Mouse (Mus musculus): Measurements from ENCODE around the gene Itm2b. TPM values are rescaled to one million over a fixed set of nuclear protein-coding genes. Genes with fewer than 3 reads are reported as not detected.

The Itm2b gene
- polyA plus RNA-seq, 3 experiments from 2014 or later, result 933 to 1,139 (median 1,095) TPM

DNA sequence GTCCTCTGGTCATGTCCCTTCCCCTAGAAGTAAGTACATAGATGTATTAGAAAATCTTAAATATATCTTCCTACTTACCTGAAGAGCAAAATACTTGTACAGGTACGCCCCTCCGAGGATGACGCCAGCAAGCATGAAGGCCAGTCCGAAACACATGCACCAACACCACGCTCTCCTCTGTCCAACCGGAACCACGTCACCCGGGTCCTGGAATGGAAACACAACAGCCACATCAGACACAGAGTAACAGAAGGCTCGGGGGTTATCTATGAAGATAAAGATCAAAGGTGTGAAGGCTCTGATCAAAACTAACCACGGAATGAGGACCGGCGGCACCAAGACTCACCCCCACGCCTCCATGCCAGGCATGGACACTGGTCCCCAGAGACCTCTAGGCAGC, 16.9 kb downstream of the Itm2b start:
- ATAC-seq, result no peak

- no peak for ATAC-seq
Measured at GRCm38 (mm10) chr14:73366278-73366677, 18.8 kb downstream of the Itm2b start.

DNA sequence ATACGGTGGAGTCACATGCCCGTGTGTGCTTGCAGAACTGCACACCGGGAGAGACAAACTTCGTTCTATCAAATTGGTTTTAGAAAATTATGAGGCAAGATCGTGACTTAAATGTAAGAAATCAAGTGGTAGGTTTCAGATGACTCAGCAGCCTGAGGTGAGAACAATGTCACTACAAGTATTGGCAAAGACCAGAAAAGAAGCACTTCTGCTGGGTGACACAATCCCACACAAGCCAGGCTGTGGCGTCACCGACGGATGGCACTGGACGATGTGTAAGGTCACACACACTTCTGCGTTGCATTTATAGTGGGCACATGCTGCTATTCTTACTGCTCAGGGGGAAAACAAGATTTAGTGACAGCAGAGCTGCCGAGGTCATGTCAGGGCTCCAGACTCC, 21.3 kb downstream of the Itm2b start:
- ATAC-seq, result no peak

DNA sequence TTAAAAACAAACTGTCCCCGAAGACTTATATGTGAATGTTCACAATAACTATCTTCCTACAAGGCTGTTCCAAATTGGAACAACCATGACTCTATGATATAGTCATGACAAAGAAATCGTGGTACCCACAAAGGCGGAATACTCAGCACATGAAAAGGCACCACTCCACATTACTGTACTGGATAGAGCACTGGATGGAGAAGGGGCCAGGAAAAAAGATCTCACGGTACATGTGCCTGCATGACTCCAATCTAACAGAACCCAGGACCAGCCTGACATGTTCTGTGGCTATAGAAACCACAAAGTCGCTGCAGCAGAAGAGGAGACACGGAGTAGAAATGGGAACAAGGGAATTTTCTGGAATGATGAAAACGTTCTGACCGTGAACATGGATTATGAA, 30.4 kb downstream of the Itm2b start:
- no peak for ATAC-seq

DNA sequence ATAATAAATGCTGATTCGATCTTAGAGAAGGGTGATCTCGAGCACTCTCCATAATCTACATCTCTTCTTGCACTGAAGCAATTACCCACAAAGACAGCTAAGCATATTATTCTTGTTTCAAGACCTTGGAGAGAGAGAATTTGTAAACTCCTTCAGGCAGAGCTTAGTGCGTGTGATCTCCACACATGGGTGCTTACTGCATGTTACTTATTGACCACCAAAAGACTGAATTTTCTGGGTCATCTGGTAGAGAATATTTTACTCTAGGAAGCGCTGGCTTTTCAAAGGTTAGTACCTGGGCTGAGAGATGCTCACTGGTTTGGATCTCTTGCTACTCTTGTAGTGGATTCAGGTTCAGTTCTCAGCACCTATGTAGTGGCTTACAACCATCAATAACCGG, 34.0 kb downstream of the Itm2b start:
- ATAC-seq, result no peak

DNA sequence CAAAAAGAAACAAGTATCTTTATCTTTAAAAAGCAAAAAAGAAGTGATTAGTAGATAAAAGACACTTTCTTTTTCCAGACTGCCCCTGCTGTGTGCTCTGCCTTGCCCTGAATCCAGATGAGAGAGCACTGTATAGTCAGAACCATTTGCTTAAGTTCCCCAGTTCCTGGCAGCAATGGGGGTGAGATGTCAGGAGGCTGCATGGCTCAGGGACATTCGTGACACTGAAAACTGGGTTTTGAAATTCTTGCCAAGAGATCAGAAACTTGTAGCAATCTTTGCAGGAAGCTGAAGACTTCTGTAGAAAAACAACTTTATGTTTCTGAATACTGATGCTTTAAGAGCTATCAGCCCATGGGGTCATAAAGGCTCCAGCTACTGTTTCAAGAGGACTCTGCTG, 35.1 kb downstream of the Itm2b start:
- peak; percentile 21 for ATAC-seq

- peak; percentile 83 for ATAC-seq
Measured at GRCm38 (mm10) chr14:73349061-73349670, 35.9 kb downstream of the Itm2b start.

- no peak for ATAC-seq
Measured at GRCm38 (mm10) chr14:73347302-73347701, 37.8 kb downstream of the Itm2b start.

- no peak for ATAC-seq
Measured at GRCm38 (mm10) chr14:73345614-73346013, 39.5 kb downstream of the Itm2b start.

- ATAC-seq, result peak; percentile 60
Measured at GRCm38 (mm10) chr14:73340051-73340755, 44.9 kb downstream of the Itm2b start.

DNA sequence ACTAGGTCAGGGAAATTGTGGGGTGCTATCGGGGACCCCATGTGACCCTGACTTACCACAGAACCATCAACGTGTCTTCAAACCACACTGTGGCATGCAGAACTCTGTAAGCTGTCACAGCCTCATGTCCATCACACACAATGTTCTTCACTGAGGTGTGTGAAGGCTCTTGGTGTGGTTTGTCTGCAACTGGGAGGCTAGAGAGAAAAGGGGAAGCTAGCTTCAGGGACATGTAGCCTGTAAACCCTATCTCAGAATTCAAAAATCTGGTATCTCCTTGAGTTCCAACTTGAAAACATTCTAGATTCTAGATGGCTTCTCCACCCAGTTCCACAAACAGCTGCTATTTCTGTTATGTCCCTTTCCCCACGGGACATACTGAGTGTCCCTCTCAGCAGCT, 45.5 kb downstream of the Itm2b start:
- ATAC-seq, result no peak

DNA sequence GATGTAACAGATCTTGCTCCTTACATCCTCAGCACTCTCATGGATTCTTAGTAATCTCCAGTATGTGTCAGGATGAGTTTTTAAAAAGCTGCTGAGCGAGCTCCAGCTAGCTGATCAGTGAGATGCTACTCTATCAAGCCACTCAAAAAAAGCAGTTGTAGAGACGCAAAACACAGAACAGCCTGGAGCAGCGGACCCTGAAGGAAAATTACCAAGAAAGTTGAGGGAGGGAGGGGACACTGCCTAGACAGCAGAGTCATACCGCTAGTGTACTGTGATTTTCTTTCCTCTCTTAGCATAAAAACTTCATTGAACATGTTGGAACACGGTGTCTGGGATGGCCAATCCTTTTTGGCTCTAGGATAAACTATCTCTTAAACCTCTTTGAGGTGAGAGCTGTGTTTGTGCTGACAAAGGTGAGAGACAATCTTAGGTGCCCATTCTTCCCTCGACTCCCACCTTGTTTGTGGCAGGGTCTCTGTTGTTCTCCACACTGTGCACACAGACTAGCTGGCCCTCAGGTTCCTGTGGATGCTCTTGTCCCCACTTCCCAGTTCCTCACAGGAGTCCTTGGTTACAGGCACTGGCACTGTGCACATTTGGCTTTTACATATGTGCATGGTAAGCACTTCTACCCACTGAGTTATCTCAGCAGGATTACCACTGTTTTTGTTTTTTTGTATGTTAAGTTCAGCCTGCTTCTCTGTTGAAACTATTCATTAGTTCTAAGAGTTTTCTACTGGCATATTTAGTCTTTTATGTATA, 48.6 kb downstream of the Itm2b start:
- ATAC-seq, result no peak

GRCm38 (mm10) chr14:73334926-73335805, 49.9 kb downstream of the Itm2b start:
- peak; percentile 39 for ATAC-seq

GRCm38 (mm10) chr14:73333880-73334279, 51.2 kb downstream of the Itm2b start:
- peak; percentile 44 for ATAC-seq

DNA sequence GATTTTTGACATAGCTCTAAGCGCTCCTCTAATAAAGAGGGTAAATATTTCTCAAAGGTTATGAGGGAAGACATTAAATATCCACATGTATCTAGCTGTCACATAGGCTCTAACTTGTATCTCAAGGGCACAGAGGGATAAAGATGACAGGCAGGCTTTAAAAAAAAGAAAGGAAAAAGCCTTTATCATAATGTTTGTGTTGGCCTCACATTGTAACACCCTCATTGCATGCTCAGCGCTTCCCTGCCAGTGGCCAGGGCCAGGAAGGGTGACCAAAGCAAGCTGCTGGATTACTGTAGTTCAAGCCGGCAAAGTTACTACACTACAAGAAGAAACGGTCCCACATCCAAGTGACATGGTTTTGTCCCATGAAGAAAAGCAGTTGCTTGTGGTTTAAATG, 53.7 kb downstream of the Itm2b start:
- no peak for ATAC-seq

DNA sequence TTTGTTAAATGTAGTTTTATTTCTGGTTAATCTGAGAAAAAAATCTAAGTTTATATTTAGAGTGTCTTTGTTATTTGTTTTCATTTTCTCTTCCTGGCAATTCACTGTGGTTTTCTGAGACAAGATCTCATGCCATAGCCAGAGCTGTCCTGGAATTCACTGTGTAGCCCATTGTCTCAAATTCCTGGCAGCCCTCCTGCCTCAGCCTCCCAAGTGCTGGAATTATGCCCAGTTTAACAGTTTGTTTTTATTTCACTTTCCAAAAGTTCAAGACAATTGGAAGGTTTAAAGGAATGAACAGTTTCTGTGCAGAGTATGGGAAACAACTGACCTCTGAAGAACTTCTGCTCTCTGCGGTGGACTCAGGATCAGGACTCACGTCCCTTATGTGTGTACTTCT, 55.2 kb downstream of the Itm2b start:
- no peak for ATAC-seq

DNA sequence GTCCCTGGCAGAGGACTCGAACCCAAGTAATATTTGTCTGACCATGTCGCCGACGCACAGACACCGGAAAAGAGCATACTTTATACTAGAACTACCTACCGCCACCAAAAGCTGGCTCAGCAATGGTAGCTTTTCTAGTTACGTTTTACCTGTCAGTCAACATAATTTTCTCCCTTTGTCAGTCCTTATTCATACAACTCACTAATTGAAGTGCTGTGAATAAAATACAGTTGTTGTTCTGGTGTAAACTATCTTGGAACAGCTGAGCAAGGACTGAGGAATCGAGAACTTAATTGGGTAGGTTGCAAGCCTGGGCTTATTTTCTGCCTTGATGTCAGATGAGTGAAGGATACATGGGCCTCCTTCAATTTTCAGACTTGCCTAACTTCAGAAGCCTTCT, 58.6 kb downstream of the Itm2b start:
- peak; percentile 30 for ATAC-seq

DNA sequence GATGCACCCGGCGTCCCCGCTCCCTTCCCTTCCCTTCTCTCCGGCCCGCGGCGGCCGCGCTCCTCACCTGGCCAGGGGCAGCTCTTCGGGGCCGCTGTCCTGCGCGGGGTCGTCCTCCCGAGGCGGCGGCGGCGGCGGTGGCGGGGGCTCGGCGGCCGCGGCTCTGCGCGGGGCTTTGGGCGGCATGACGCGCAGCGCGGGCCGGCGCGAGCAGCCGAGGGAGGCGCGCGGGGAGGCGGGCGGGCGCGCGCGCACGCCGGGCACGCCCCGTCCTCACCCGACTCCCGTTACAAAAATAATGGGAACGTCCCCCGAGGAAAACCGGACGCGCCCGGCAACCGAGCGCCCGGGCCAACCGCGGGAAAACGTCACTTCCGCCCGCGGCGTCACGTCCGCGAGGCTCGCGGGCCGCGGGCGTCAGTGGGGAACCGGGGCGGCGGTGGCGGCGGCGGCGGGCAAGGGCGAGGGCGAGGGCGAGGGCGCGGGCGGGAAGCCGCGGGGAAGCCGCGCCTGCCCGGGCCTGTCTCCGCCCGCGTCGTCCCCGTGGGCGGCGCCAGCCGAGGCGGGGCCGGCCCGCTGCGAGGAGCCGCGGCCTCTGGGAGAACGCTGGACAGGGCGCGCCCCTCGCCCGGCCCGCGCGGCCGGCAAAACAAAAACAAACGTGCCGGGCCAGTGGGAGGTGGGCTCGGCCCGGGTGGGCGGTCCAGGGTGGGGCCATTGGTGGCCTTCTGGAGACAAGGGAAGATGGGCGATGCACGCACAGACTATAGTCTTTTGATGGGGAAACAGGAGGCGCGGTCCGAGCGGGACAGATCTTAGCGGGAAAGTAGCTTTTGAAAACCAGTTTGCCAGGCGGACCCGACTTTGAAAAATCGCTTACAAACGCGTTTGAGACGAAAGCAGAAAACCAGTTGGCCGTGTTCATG, 59.4 kb downstream of the Itm2b start, which contains the start of gene Rb1:
Gene Rb1, minus strand, starts transcription at position 367 of the 926 bp plus-strand sequence.
- ATAC-seq, result peak; percentile 65

DNA sequence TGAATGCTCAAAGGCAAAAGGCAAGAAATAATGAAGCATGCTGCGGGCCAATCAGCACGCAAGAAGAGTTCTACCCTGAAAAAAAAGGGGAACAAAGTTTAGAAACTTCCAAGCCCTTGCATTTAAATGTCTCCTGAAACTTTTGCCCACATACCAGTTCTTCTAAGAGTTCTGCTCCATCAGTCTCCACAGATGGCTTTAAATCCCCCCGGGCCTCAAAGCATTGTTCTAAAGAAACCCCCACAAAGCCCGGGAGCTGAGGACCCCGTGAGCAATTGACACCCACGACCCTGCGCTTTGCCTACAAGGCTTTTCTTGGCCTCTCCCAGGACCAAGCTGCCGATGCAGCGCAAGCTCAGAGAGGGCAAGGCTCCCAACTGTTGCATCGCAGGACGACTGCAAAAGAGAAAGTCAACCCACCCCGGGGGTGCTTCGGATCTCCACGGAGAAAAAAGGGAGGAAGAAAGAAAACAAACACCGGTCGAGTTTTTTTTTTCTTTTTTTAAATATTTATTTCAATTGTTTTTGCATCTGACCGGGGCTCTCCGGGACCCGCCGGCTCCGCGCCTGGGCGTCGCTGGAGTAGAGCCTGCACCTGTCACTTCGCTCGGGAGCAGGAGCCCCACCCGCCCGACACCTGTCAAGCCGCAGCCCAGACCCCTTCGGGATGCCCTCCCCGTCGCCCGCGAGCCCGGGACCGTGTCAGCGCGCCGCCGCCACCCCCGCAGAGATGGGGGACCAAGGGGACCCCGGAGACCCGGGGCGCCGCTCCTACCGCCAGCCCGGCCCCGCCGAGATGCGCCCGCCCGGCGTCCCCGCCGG, 60.2 kb downstream of the Itm2b start:
- ATAC-seq, result peak; percentile 37

GRCm38 (mm10) chr14:73323965-73324364, 61.1 kb downstream of the Itm2b start:
- ATAC-seq, result no peak

DNA sequence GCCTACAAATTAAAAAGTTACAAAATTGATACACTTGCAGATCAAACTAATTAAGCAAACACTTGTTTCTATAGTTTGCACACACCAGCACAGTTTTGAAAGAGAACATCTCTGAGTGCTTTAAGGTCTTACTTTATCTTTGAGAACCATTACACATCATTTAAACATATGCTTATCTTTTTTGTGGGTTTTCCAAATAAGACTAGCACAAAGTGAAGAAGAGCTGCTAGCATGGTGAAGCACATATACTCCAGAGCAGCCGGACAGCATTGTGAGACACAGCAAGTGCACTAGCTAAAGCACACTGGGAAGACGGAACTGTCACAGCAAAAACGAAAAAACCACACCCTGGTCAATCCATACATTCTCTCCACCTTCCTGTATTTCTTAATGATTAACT, 62.9 kb downstream of the Itm2b start:
- ATAC-seq, result no peak
